Mouse (Mus musculus): ENCODE data around the gene Gm15557. TPM values are rescaled to one million over a fixed set of nuclear protein-coding genes. Genes with fewer than 3 reads are reported as not detected.
A peak's percentile ranks its signal among the peaks of the same experiment; 100 is the strongest.

Gm15557 gene
- polyA plus RNA-seq, 1 experiment = not detected

DNA sequence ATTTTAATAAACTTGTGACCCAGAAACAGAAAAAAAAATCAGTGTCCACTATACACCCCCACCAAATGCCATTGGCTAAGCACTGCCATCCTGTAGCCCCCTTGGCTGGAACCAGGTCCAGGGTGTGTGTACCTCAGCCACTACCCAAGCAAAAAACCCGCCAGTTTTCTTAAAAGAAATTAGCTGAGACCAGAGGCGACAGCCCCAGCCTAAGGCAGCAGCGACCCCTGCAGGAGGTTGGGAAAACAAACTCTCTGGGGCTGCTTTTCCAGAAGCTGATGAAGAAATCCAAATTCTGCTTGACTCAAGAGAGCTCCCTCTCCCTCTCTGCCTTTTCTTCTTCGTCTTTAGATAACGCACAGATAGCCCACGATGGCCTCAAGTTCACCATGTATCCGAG, 5.5 kb downstream of the Gm15557 start:
- Histone ChIP-seq H3K4me3 (ENCODE audit: insufficient read depth, low read depth, low read length) (no peak overlapping the region), H3K27ac (ENCODE audit: insufficient read depth, low read depth, low read length) (no peak overlapping the region), H3K4me1 (ENCODE audit: control insufficient read depth, insufficient read depth, low read length) (peaks cover 20% of the 10 kb centered on the region)
- no peak for TF ChIP-seq POLR2A (IDR thresholded peaks at IDR 0.05; ENCODE audit: insufficient read depth, low read depth, low read length)
- TF ChIP-seq CTCF (IDR thresholded peaks at IDR 0.05; ENCODE audit: insufficient read depth, low read depth, low read length) = peak; percentile 63
- WGBS = 4% methylated on average over 7 of the region's 7 CpGs

DNA sequence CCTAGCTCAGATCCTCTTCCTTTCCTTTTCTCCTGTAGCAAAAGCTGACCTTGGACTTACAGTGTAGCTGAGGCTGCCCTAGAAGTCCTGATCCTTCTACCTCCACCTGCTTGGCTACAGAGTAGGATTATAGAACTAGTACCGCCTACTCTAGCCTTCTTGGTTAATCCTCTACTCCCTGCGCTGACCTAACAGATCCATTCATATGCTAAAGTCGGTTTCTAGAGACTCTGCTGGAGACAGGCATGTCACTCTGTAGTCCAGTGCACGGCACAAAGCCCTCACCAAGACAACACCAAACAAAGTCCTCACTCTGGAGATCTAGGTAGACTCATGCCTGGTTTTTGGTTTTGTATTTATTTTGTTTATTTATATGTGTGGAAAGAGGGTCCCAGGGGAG, 6.0 kb downstream of the Gm15557 start:
- TF ChIP-seq POLR2A (IDR thresholded peaks at IDR 0.05; ENCODE audit: insufficient read depth, low read depth, low read length) (no peak), CTCF (IDR thresholded peaks at IDR 0.05; ENCODE audit: insufficient read depth, low read depth, low read length) (no peak)
- H3K4me1 ChIP-seq (ENCODE audit: control insufficient read depth, insufficient read depth, low read length) = peaks cover 20% of the 10 kb centered on the region
- no peak overlapping the region for H3K27ac ChIP-seq (ENCODE audit: insufficient read depth, low read depth, low read length)
- H3K4me3 ChIP-seq (ENCODE audit: insufficient read depth, low read depth, low read length) = no peak overlapping the region
- 29% methylated on average over 4 of the region's 4 CpGs for WGBS

DNA sequence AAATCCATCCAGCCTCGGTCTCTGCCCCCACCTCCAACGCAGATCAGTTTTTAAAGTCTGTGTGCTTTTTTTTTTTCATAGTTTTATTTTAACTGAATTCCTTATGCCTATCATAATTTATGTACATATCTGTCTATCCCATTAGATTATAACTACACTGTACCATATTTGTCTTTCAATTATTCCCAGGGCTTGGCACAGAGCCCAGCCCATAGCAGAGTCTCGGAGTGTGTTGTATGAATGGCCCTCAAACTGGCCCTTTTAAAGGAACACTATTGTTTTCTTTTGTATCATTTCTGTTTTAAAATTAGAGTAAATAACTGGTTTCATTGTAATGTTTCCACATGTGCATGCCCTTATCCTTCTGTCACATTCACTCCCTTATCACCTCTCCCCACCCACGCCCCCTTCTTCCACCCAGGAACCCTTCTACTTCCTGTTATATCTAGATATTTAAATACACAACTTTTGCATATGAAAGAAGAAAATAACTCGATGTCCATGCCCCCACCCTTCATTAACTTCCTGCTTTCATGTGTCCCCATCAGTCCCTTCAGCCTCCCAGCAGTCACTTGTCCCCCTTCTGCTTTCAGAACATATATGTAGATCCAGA, 7.0 kb downstream of the Gm15557 start:
- TF ChIP-seq CTCF (IDR thresholded peaks at IDR 0.05; ENCODE audit: insufficient read depth, low read depth, low read length) = no peak
- WGBS = 52% methylated on average over 5 of the region's 5 CpGs
- Histone ChIP-seq H3K4me1 (ENCODE audit: control insufficient read depth, insufficient read depth, low read length) (peaks cover 20% of the 10 kb centered on the region), H3K27ac (ENCODE audit: insufficient read depth, low read depth, low read length) (no peak overlapping the region), H3K4me3 (ENCODE audit: insufficient read depth, low read depth, low read length) (no peak overlapping the region)

- Histone ChIP-seq H3K4me3 (ENCODE audit: insufficient read depth, low read depth, low read length) (no peak overlapping the region), H3K4me1 (ENCODE audit: control insufficient read depth, insufficient read depth, low read length) (peaks cover 17% of the 10 kb centered on the region), H3K27ac (ENCODE audit: insufficient read depth, low read depth, low read length) (no peak overlapping the region)
- WGBS = 23% methylated on average over 6 of the region's 6 CpGs
- TF ChIP-seq CTCF (IDR thresholded peaks at IDR 0.05; ENCODE audit: insufficient read depth, low read depth, low read length) = no peak
- no peak for TF ChIP-seq POLR2A (IDR thresholded peaks at IDR 0.05; ENCODE audit: insufficient read depth, low read depth, low read length)
Measured at GRCm38 (mm10) chr2:155949362-155949761, 8.8 kb downstream of the Gm15557 start.

DNA sequence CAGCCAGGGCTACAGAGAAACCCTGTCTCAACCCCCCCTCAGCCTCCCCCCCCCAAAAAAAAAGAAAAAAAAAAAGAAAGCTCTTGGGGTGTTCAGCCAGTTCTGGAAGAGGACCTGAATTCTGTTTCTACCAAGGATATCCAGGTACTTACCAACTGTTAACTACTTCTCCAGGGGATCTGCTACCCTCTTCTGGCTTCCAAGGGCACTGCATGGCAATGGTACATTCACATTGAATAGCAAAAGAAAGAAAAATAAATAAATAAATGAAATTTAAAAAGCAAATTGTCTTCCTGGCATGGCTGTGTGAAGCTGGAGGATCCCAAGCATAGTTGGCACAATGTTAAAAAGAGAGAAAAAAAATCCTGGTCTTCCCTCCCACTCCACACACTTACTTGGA, 11.5 kb downstream of the Gm15557 start:
- H3K4me1 ChIP-seq (ENCODE audit: control insufficient read depth, insufficient read depth, low read length) = peaks cover 11% of the 10 kb centered on the region
- TF ChIP-seq CTCF (IDR thresholded peaks at IDR 0.05; ENCODE audit: insufficient read depth, low read depth, low read length) = no peak
- TF ChIP-seq POLR2A (IDR thresholded peaks at IDR 0.05; ENCODE audit: insufficient read depth, low read depth, low read length) = no peak
- H3K4me3 ChIP-seq (ENCODE audit: insufficient read depth, low read depth, low read length) = no peak overlapping the region
- H3K27ac ChIP-seq (ENCODE audit: insufficient read depth, low read depth, low read length) = no peak overlapping the region

GRCm38 (mm10) chr2:155956134-155957059, 15.9 kb downstream of the Gm15557 start, which contains the start of gene Cep250:
Gene Cep250 (plus strand): TSS chr2:155956458.
- TF ChIP-seq CTCF (IDR thresholded peaks at IDR 0.05; ENCODE audit: insufficient read depth, low read depth, low read length) (0 out of 2 replicates have a peak, but pooled peaks have one; percentile 17), POLR2A (IDR thresholded peaks at IDR 0.05; ENCODE audit: insufficient read depth, low read depth, low read length) (peak; percentile 81)
- Histone ChIP-seq H3K4me3 (ENCODE audit: insufficient read depth, low read depth, low read length) (peak within 1 kb of the TSS; percentile 75), H3K27ac (ENCODE audit: insufficient read depth, low read depth, low read length) (peak within 1 kb of the TSS; percentile 96), H3K4me1 (ENCODE audit: control insufficient read depth, insufficient read depth, low read length) (0 out of 2 replicates have a peak, but pooled peaks cover 2% of the 10 kb centered on the region)
- under 1% methylated on average over 59 of the region's 59 CpGs for WGBS

DNA sequence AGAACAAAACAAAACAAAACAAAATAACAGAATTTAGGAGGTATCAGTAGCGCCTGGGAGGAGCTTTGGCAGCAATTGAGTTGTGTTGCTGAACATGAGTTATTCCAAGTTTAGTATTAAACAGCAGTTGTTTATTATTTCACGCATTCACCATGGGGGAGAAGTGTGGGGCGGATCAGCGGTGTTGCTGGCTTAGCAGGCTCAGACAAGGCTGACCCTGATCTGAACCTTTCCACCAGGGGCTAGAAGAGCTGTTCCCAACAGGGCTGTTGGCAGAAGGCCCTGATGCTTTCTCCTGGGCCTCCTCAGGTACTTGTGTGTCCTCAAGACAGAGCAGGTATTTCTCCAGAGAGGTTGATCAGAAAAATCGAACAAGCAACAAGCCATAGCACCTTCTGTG, 19.5 kb downstream of the Gm15557 start:
- WGBS = 77% methylated on average over 5 of the region's 5 CpGs
- no peak overlapping the region for H3K4me3 ChIP-seq (ENCODE audit: insufficient read depth, low read depth, low read length)
- H3K27ac ChIP-seq (ENCODE audit: insufficient read depth, low read depth, low read length) = no peak overlapping the region
- H3K4me1 ChIP-seq (ENCODE audit: control insufficient read depth, insufficient read depth, low read length) = 0 out of 2 replicates have a peak, but pooled peaks cover 2% of the 10 kb centered on the region
- TF ChIP-seq POLR2A (IDR thresholded peaks at IDR 0.05; ENCODE audit: insufficient read depth, low read depth, low read length) (no peak), CTCF (IDR thresholded peaks at IDR 0.05; ENCODE audit: insufficient read depth, low read depth, low read length) (no peak)

DNA sequence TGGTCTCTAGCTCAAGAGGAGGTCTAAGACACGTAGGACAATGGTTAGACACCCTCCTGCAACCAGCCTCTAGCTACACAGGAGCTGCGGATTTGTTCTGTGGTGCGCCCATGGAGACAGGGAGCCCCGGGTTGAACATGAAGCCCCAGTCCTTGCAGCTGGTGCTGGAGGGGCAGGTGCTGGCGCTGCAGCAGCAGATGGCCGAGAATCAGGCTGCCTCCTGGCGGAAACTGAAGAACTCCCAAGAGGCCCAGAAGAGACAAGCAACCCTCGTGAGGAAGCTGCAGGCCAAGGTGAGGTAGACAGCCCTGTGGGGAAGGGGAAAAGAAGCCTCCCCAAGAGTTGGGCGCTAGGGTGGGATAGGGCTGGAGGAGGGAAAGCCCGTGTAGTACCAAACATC, 21.3 kb downstream of the Gm15557 start:
- TF ChIP-seq POLR2A (IDR thresholded peaks at IDR 0.05; ENCODE audit: insufficient read depth, low read depth, low read length) (no peak), CTCF (IDR thresholded peaks at IDR 0.05; ENCODE audit: insufficient read depth, low read depth, low read length) (no peak)
- Histone ChIP-seq H3K4me3 (ENCODE audit: insufficient read depth, low read depth, low read length) (no peak overlapping the region), H3K4me1 (ENCODE audit: control insufficient read depth, insufficient read depth, low read length) (0 out of 2 replicates have a peak, but pooled peaks cover 2% of the 10 kb centered on the region), H3K27ac (ENCODE audit: insufficient read depth, low read depth, low read length) (no peak overlapping the region)
- 83% methylated on average over 10 of the region's 10 CpGs for WGBS

- TF ChIP-seq CTCF (IDR thresholded peaks at IDR 0.05; ENCODE audit: insufficient read depth, low read depth, low read length) (no peak), POLR2A (IDR thresholded peaks at IDR 0.05; ENCODE audit: insufficient read depth, low read depth, low read length) (no peak)
- Histone ChIP-seq H3K27ac (ENCODE audit: insufficient read depth, low read depth, low read length) (no peak overlapping the region), H3K4me3 (ENCODE audit: insufficient read depth, low read depth, low read length) (no peak overlapping the region), H3K4me1 (ENCODE audit: control insufficient read depth, insufficient read depth, low read length) (0 out of 2 replicates have a peak, but pooled peaks cover 2% of the 10 kb centered on the region)
- WGBS = 24% methylated on average over 1 of the region's 1 CpGs
Measured at GRCm38 (mm10) chr2:155962991-155963390, 22.5 kb downstream of the Gm15557 start.
